Mouse (Mus musculus) kidney, embryonic 14.5 days (tissue): Measurements from ENCODE around the gene Aqp6. TPM values are rescaled to one million over a fixed set of nuclear protein-coding genes. Genes with fewer than 3 reads are reported as not detected.

ENCODE experiments used
- ATAC-seq: fragments of 200-750 bp; cut with Nextera tagmentation; 2 replicates; pipeline ENCODE4 v1.8.0; 2017; ENCODE audit warnings: moderate number of reproducible peaks, mild to moderate bottlenecking, moderate TSS enrichment, moderate library complexity; ENCODE audit not compliant: low FRiP score, low TSS enrichment
- H3K27ac ChIP-seq: fragments of 300-500 bp; sonication (generic); 2 replicates; pipeline ENCODE4 v1.5.1; 2014; ENCODE audit warnings: low read depth, mild to moderate bottlenecking, low read length, moderate library complexity, mixed read lengths
- H3K27me3 ChIP-seq: fragments of 300-500 bp; sonication (generic); 2 replicates; pipeline ENCODE4 v1.6.1; 2014; ENCODE audit warnings: mild to moderate bottlenecking, low read length; ENCODE audit not compliant: control insufficient read depth, insufficient read depth
- H3K36me3 ChIP-seq: fragments of 300-500 bp; sonication (generic); 2 replicates; pipeline ENCODE4 v1.6.1; 2014; ENCODE audit warnings: low read length, mixed read lengths; ENCODE audit not compliant: control insufficient read depth, insufficient read depth
- H3K4me1 ChIP-seq: fragments of 300-500 bp; sonication (generic); 2 replicates; pipeline ENCODE4 v1.6.1; 2014; ENCODE audit warnings: low read length, mixed read lengths; ENCODE audit not compliant: control insufficient read depth, insufficient read depth
- H3K4me2 ChIP-seq: fragments of 300-500 bp; sonication (generic); replicated peaks from 2 replicates; pipeline ENCODE4 v1.6.1; 2014; ENCODE audit warnings: low read depth, mild to moderate bottlenecking, low read length
- H3K4me3 ChIP-seq: fragments of 300-500 bp; sonication (generic); 2 replicates; pipeline ENCODE4 v1.5.1; 2014; ENCODE audit warnings: mild to moderate bottlenecking, low read length
- H3K9ac ChIP-seq: fragments of 300-500 bp; sonication (generic); 2 replicates; pipeline ENCODE4 v1.6.1; 2014; ENCODE audit warnings: low read depth, mild to moderate bottlenecking, low read length, moderate library complexity
- H3K9me3 ChIP-seq: fragments of 300-500 bp; sonication (generic); 2 replicates; pipeline ENCODE4 v1.6.1; 2016; ENCODE audit warnings: low read length; ENCODE audit not compliant: control insufficient read depth
- WGBS: fragments of 180-500 bp; shearing (Covaris S2); extraction: QIAGEN DNeasy Blood & Tissue Kit; methylation state at CpG from one replicate; pipeline ENCODE4 v1.1.7; 2014; 5-methylcytosine and 5-hydroxymethylcytosine counted together
- polyA plus RNA-seq: library from polyadenylated mRNA; unstranded; fragments of >200 nt; fragmentation: Nextera tagmentation; extraction: Ambion mirVana; gene quantifications from 2 replicates; pipeline ENCODE4 v1.2.1, GENCODE M21; 2014

Gene Aqp6
- polyA plus RNA-seq, 1 experiment from 2014 or later = not detected

DNA sequence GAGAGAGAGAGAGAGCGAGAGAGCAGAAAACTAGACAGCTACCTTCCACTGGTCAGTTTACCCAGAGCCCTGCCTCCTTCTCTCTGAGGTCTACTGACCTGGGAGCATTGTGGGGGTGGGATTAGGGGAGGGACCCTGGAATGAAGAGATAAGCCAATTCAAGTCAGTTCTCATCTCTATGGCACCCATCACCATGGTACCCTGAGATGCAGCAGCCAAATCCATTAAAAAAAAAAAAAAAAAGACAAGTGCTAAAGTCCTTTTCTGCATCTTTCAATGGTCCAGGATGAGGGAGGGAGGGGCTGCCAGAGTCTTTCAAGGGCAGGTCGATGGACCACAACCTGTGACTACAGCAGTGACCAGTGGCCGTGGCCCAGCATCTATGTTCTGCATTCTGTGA is 4.4 kb downstream of the Aqp6 start:
- WGBS = 84% methylated on average over 3 of the region's 3 CpGs

GRCm38 (mm10) chr15:99606515-99606914 is 5.3 kb downstream of the Aqp6 start:
- no peaks in the 10 kb centered on the region for H3K27me3 ChIP-seq
- no peak for ATAC-seq
- H3K4me2 ChIP-seq = no peak overlapping the region
- H3K9ac ChIP-seq = no peak overlapping the region
- peaks cover 24% of the 10 kb centered on the region for H3K4me1 ChIP-seq
- no peak overlapping the region for H3K4me3 ChIP-seq
- H3K27ac ChIP-seq = no peak overlapping the region
- no peaks in the 10 kb centered on the region for H3K36me3 ChIP-seq
- 31% methylated on average over 5 of the region's 5 CpGs for WGBS
- no peaks in the 10 kb centered on the region for H3K9me3 ChIP-seq

More for the DNA sequence above, 4.4 kb downstream of the Aqp6 start:
- Histone ChIP-seq H3K36me3 (no peaks in the 10 kb centered on the region), H3K27ac (no peak overlapping the region), H3K27me3 (peaks cover 1% of the 10 kb centered on the region; the same call in 1 of the 2 replicates), H3K4me3 (no peak overlapping the region), H3K9ac (no peak overlapping the region), H3K4me2 (no peak overlapping the region), H3K4me1 (peaks cover 33% of the 10 kb centered on the region), H3K9me3 (no peaks in the 10 kb centered on the region)
- ATAC-seq = no peak

DNA sequence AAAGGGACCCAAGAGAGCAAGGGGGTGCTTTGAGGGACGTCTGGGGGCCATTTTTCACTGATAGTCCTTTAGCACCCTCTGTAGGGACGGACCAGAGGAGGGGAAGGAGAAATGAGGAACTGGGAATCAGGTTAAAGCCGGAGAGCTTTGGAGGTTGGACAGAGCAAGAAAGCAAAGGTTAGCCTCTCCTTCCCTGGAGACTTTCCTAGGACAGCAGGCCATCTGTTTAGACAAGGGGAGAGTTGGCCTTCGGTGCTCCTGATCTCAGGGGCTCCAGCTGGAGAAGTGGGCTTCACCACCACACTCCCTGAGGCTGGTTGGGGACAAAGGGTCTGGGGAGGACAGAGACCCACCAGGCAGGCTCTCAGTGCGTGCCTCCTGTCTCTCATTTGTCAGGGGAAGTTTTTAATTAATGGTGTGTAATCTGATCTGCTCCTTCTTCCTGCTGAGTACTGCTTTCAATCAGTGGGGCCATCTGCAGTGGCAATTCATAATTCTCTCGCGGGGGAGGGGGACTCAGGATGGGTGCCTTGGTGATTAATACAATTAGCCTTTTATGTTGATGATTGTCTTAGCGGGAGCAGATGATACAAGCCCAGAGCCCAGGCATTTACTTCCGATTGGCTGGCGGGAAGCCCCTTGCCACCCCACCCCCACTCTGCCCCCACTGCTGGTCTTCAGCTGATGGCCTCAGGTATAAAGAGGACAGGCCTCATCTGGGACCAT is 6.4 kb downstream of the Aqp6 start:
- Histone ChIP-seq H3K4me1 (peaks cover 17% of the 10 kb centered on the region), H3K27ac (no peak overlapping the region), H3K9me3 (no peaks in the 10 kb centered on the region), H3K9ac (no peak overlapping the region), H3K4me3 (no peak overlapping the region), H3K27me3 (no peaks in the 10 kb centered on the region), H3K36me3 (no peaks in the 10 kb centered on the region), H3K4me2 (no peak overlapping the region)
- WGBS = 16% methylated on average over 10 of the region's 10 CpGs
- 0 out of 2 replicates have a peak, but pooled peaks have one; percentile 40 for ATAC-seq

GRCm38 (mm10) chr15:99608382-99609125 is 7.4 kb downstream of the Aqp6 start:
- Histone ChIP-seq H3K4me1 (peaks cover 13% of the 10 kb centered on the region), H3K4me3 (no peak overlapping the region), H3K27me3 (no peaks in the 10 kb centered on the region), H3K9me3 (no peaks in the 10 kb centered on the region), H3K4me2 (no peak overlapping the region), H3K36me3 (no peaks in the 10 kb centered on the region), H3K27ac (no peak overlapping the region), H3K9ac (no peak overlapping the region)
- ATAC-seq = no peak
- 75% methylated on average over 13 of the region's 13 CpGs for WGBS

- 62% methylated on average over 7 of the region's 7 CpGs for WGBS
- ATAC-seq = no peak
- no peak overlapping the region for H3K4me3 ChIP-seq
- H3K4me2 ChIP-seq = no peak overlapping the region
- H3K27me3 ChIP-seq = no peaks in the 10 kb centered on the region
- H3K9ac ChIP-seq = no peak overlapping the region
- no peaks in the 10 kb centered on the region for H3K9me3 ChIP-seq
- H3K4me1 ChIP-seq = peaks cover 17% of the 10 kb centered on the region
- H3K36me3 ChIP-seq = no peaks in the 10 kb centered on the region
- H3K27ac ChIP-seq = no peak overlapping the region
These were observed 10.4 kb downstream of the Aqp6 start for GRCm38 (mm10) chr15:99611563-99611962.

DNA sequence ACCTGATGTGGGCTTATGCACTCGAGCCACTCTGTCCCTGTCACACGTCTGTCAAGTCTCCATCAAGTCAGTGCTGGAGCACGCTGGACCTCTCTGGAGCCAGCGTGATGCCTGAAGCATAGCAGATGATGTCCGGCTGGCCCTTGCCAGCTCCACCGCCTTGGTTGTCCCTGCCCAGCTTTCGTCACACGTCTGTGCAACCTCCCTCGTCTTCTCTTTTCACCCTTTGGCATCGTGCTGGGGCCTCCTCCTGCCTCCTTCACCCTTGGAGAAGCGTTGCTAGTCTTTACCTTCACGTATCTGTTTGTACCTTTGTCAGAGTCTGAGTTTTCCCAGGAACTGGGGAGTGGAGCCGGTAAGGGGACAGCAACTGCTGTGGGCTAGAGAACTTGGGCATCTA is 13.1 kb downstream of the Aqp6 start:
- no peak overlapping the region for H3K9ac ChIP-seq
- 73% methylated on average over 13 of the region's 13 CpGs for WGBS
- no peak overlapping the region for H3K4me2 ChIP-seq
- no peak overlapping the region for H3K27ac ChIP-seq
- no peaks in the 10 kb centered on the region for H3K27me3 ChIP-seq
- no peak for ATAC-seq
- H3K4me3 ChIP-seq = no peak overlapping the region
- no peaks in the 10 kb centered on the region for H3K36me3 ChIP-seq
- no peaks in the 10 kb centered on the region for H3K9me3 ChIP-seq
- H3K4me1 ChIP-seq = peaks cover 5% of the 10 kb centered on the region; the same call in 1 of the 2 replicates

DNA sequence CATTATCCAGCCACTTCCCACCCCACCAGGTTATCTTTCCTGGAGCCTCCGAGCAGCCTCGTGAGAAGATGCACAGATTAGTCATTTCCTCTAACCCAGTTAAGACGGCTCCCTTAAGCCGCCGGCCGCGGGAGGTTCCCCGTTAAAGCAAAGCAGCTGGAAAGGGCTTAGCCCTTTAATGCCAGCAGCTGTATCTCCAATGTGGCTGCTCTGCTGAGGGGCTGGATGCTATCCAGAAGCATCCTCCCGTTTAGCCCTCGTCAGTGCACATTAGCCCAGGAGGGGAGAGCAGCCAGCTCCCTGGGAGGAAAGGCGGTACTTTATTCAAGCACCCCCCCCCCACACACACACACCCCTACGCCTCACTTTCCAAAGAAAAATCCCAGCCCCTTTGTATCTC is 13.6 kb downstream of the Aqp6 start:
- no peaks in the 10 kb centered on the region for H3K9me3 ChIP-seq

GRCm38 (mm10) chr15:99615246-99615645 is 14.0 kb downstream of the Aqp6 start:
- H3K27ac ChIP-seq = no peak overlapping the region; the same call in 1 of the 2 replicates
- no peak for ATAC-seq
- H3K9me3 ChIP-seq = no peaks in the 10 kb centered on the region
- peaks cover 4% of the 10 kb centered on the region; the same call in 1 of the 2 replicates for H3K36me3 ChIP-seq
- no peak overlapping the region for H3K4me3 ChIP-seq
- no peaks in the 10 kb centered on the region for H3K27me3 ChIP-seq
- H3K4me1 ChIP-seq = peaks cover 5% of the 10 kb centered on the region; the same call in 1 of the 2 replicates
- H3K9ac ChIP-seq = no peak overlapping the region
- no peak overlapping the region for H3K4me2 ChIP-seq
- WGBS = 44% methylated on average over 9 of the region's 9 CpGs

More for the DNA sequence above, 13.6 kb downstream of the Aqp6 start:
- WGBS = 6% methylated on average over 12 of the region's 12 CpGs
- H3K4me3 ChIP-seq = no peak overlapping the region
- H3K27me3 ChIP-seq = no peaks in the 10 kb centered on the region
- no peak overlapping the region for H3K4me2 ChIP-seq
- no peak overlapping the region for H3K9ac ChIP-seq
- H3K27ac ChIP-seq = no peak overlapping the region
- 0 out of 2 replicates have a peak, but pooled peaks cover 2% of the 10 kb centered on the region for H3K36me3 ChIP-seq
- ATAC-seq = peak; percentile 46; the same call in 1 of the 2 replicates
- H3K4me1 ChIP-seq = peaks cover 5% of the 10 kb centered on the region; the same call in 1 of the 2 replicates

DNA sequence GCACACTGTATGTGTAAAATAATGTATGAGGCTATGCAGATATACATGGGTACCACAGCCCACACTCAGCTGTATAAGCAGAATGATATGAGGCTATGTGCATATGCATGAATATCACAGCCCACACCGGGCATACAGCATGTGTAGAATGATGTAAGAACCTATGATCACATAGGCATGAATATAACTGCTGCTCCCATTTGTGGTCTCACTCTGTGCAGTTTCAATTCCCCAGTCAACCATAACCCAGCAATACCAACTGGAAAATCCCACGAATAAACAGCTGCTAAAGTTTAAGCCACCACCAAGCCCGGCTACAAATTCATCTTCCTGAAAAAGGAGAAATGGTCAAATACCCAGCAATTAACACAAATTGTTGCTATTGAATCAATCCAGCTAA is 17.4 kb downstream of the Aqp6 start:
- Histone ChIP-seq H3K9me3 (no peaks in the 10 kb centered on the region), H3K4me2 (no peak overlapping the region), H3K27ac (no peak overlapping the region), H3K9ac (no peak overlapping the region), H3K4me3 (no peak overlapping the region), H3K36me3 (peaks cover 31% of the 10 kb centered on the region), H3K4me1 (peaks cover 5% of the 10 kb centered on the region; the same call in 1 of the 2 replicates), H3K27me3 (no peaks in the 10 kb centered on the region)
- 87% methylated on average over 3 of the region's 3 CpGs for WGBS
- no peak for ATAC-seq
